Mouse (Mus musculus): ENCODE data around the gene Rnf26. TPM values are rescaled to one million over a fixed set of nuclear protein-coding genes. Genes with fewer than 3 reads are reported as not detected.

Rnf26 gene
- polyA plus RNA-seq, 1 experiment from 2014 or later = 75.7 TPM

- ATAC-seq (replicated peaks; ENCODE audit: low FRiP score, low TSS enrichment, low read depth) (no peak), DNase-seq (ENCODE audit: low spot score) (no peak)
- H3K4me1 ChIP-seq (replicated peaks; ENCODE audit: control insufficient read depth, insufficient read depth, low read length) = peaks cover 11% of the 10 kb centered on the region
- H3K4me2 ChIP-seq (ENCODE audit: low read length) = no peak overlapping the region
- no peaks in the 10 kb centered on the region for H3K27me3 ChIP-seq (replicated peaks; ENCODE audit: control insufficient read depth, insufficient read depth, low read length)
- no peaks in the 10 kb centered on the region for H3K36me3 ChIP-seq (ENCODE audit: control insufficient read depth, insufficient read depth, low read length)
- no peaks in the 10 kb centered on the region for H3K9me3 ChIP-seq (ENCODE audit: control insufficient read depth, low read length)
- no peak overlapping the region for H3K4me3 ChIP-seq (ENCODE audit: low read depth, low read length)
- H3K27ac ChIP-seq (ENCODE audit: low read depth) = no peak overlapping the region
- H3K9ac ChIP-seq (ENCODE audit: low read length) = no peak overlapping the region
- WGBS = 85% methylated on average over 11 of the region's 11 CpGs
Measured at GRCm38 (mm10) chr9:44077266-44077910, 35.9 kb downstream of the Rnf26 start.

- 24% methylated on average over 5 of the region's 5 CpGs for WGBS
- no peaks in the 10 kb centered on the region for H3K27me3 ChIP-seq (replicated peaks; ENCODE audit: control insufficient read depth, insufficient read depth, low read length)
Measured at GRCm38 (mm10) chr9:44076764-44077120, 36.6 kb downstream of the Rnf26 start.

GRCm38 (mm10) chr9:44075996-44076763, 37.1 kb downstream of the Rnf26 start:
- H3K4me1 ChIP-seq (replicated peaks; ENCODE audit: control insufficient read depth, insufficient read depth, low read length) = peaks cover 19% of the 10 kb centered on the region

More at GRCm38 (mm10) chr9:44076764-44077120, 36.6 kb downstream of the Rnf26 start:
- no peak overlapping the region for H3K27ac ChIP-seq (ENCODE audit: low read depth)
- no peak overlapping the region for H3K4me3 ChIP-seq (ENCODE audit: low read depth, low read length)
- H3K4me1 ChIP-seq (replicated peaks; ENCODE audit: control insufficient read depth, insufficient read depth, low read length) = peaks cover 17% of the 10 kb centered on the region
- no peak overlapping the region for H3K4me2 ChIP-seq (ENCODE audit: low read length)
- ATAC-seq (replicated peaks; ENCODE audit: low FRiP score, low TSS enrichment, low read depth) = no peak
- no peaks in the 10 kb centered on the region for H3K36me3 ChIP-seq (ENCODE audit: control insufficient read depth, insufficient read depth, low read length)
- DNase-seq (ENCODE audit: low spot score) = peak; percentile 66
- no peaks in the 10 kb centered on the region for H3K9me3 ChIP-seq (ENCODE audit: control insufficient read depth, low read length)
- H3K9ac ChIP-seq (ENCODE audit: low read length) = no peak overlapping the region

GRCm38 (mm10) chr9:44075276-44075995, 37.9 kb downstream of the Rnf26 start:
- DNase-seq (ENCODE audit: low spot score) (no peak), ATAC-seq (replicated peaks; ENCODE audit: low FRiP score, low TSS enrichment, low read depth) (no peak)
- no peak overlapping the region for H3K9ac ChIP-seq (ENCODE audit: low read length)
- H3K27ac ChIP-seq (ENCODE audit: low read depth) = no peak overlapping the region
- WGBS = 75% methylated on average over 24 of the region's 24 CpGs
- no peaks in the 10 kb centered on the region for H3K27me3 ChIP-seq (replicated peaks; ENCODE audit: control insufficient read depth, insufficient read depth, low read length)
- no peaks in the 10 kb centered on the region for H3K36me3 ChIP-seq (ENCODE audit: control insufficient read depth, insufficient read depth, low read length)
- H3K4me1 ChIP-seq (replicated peaks; ENCODE audit: control insufficient read depth, insufficient read depth, low read length) = peaks cover 25% of the 10 kb centered on the region
- no peaks in the 10 kb centered on the region for H3K9me3 ChIP-seq (ENCODE audit: control insufficient read depth, low read length)
- H3K4me2 ChIP-seq (ENCODE audit: low read length) = no peak overlapping the region
- no peak overlapping the region for H3K4me3 ChIP-seq (ENCODE audit: low read depth, low read length)

More at GRCm38 (mm10) chr9:44075996-44076763, 37.1 kb downstream of the Rnf26 start:
- H3K9ac ChIP-seq (ENCODE audit: low read length) = no peak overlapping the region
- no peaks in the 10 kb centered on the region for H3K27me3 ChIP-seq (replicated peaks; ENCODE audit: control insufficient read depth, insufficient read depth, low read length)
- H3K9me3 ChIP-seq (ENCODE audit: control insufficient read depth, low read length) = no peaks in the 10 kb centered on the region
- ATAC-seq (replicated peaks; ENCODE audit: low FRiP score, low TSS enrichment, low read depth) (no peak), DNase-seq (ENCODE audit: low spot score) (no peak)
- H3K4me3 ChIP-seq (ENCODE audit: low read depth, low read length) = no peak overlapping the region
- H3K4me2 ChIP-seq (ENCODE audit: low read length) = no peak overlapping the region
- H3K27ac ChIP-seq (ENCODE audit: low read depth) = no peak overlapping the region
- WGBS = 66% methylated on average over 16 of the region's 16 CpGs
- H3K36me3 ChIP-seq (ENCODE audit: control insufficient read depth, insufficient read depth, low read length) = no peaks in the 10 kb centered on the region

DNA sequence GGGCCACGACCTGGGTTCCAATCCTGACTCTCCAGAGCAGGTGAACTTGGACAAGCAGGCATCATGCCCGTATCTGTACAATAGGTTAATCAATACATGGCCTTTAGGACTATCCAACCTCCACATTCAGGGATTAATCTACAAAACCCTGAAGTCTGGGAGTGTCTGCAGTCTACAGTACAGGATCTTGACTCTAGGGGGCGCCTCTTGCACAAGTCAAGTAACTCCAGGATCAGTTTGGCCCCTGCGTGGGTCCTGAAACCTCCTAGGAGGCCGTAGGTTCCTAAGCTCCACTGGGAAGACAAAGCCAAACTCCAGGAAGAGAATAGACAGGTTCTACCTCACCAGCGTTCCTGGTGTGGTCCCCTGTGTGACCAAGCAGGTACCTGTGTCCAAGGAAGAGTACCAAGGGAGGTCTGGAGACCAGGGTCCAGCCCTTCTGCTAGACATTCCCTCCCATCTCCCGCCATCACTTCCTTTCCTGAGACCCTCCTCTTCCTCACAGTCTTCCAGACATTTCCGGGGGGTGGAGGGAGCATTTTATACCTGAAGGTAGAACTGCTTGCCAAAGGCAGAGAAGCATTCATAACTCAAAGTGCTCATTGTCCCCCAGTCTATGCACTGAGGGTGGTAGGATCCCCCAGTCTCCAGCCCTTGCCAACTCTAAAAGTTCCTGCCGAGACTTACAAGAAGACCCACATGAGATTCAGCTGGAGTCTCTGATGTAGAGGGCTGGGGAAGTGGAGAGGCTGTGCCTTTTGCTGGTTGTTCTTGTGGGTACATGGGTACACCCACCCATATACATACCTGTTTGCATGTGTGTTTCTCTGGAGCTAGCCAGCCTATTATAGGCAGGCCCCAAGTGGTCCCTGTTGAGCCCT, 38.7 kb downstream of the Rnf26 start:
- DNase-seq (ENCODE audit: low spot score) = peak; percentile 50
- peaks cover 25% of the 10 kb centered on the region for H3K4me1 ChIP-seq (replicated peaks; ENCODE audit: control insufficient read depth, insufficient read depth, low read length)

DNA sequence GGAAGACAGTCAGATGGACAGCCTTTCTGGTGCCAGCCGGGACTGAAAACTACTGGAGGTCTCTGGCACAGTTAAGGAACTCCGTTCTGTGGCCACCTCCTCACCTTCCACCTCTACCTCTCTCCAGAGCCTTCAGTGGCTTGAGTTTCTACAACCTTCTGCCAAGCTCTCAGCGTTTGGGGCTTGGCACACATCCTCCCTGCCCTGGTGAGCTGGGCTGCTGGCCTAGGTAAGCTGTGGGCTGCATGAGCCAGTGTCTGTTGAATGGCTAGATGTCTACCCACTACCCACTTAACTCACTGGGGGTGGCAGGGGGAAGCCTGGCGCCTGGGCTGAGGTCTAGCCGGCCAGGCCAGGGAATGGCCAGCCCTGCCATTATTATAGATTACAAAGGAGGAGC, 40.2 kb downstream of the Rnf26 start:
- Histone ChIP-seq H3K9me3 (ENCODE audit: control insufficient read depth, low read length) (no peaks in the 10 kb centered on the region), H3K4me3 (ENCODE audit: low read depth, low read length) (no peak overlapping the region), H3K27ac (ENCODE audit: low read depth) (no peak overlapping the region), H3K4me1 (replicated peaks; ENCODE audit: control insufficient read depth, insufficient read depth, low read length) (peaks cover 16% of the 10 kb centered on the region), H3K9ac (ENCODE audit: low read length) (no peak overlapping the region), H3K36me3 (ENCODE audit: control insufficient read depth, insufficient read depth, low read length) (no peaks in the 10 kb centered on the region), H3K27me3 (replicated peaks; ENCODE audit: control insufficient read depth, insufficient read depth, low read length) (no peaks in the 10 kb centered on the region), H3K4me2 (ENCODE audit: low read length) (no peak overlapping the region)
- WGBS = 66% methylated on average over 5 of the region's 5 CpGs
- no peak for DNase-seq (ENCODE audit: low spot score)
- ATAC-seq (replicated peaks; ENCODE audit: low FRiP score, low TSS enrichment, low read depth) = no peak

More for the DNA sequence above, 38.7 kb downstream of the Rnf26 start:
- Histone ChIP-seq H3K9ac (ENCODE audit: low read length) (no peak overlapping the region), H3K36me3 (ENCODE audit: control insufficient read depth, insufficient read depth, low read length) (no peaks in the 10 kb centered on the region), H3K27me3 (replicated peaks; ENCODE audit: control insufficient read depth, insufficient read depth, low read length) (no peaks in the 10 kb centered on the region), H3K27ac (ENCODE audit: low read depth) (no peak overlapping the region), H3K9me3 (ENCODE audit: control insufficient read depth, low read length) (no peaks in the 10 kb centered on the region), H3K4me2 (ENCODE audit: low read length) (no peak overlapping the region), H3K4me3 (ENCODE audit: low read depth, low read length) (no peak overlapping the region)
- 61% methylated on average over 9 of the region's 9 CpGs for WGBS
- ATAC-seq (replicated peaks; ENCODE audit: low FRiP score, low TSS enrichment, low read depth) = no peak

GRCm38 (mm10) chr9:44072599-44072915, 40.8 kb downstream of the Rnf26 start:
- no peak for ATAC-seq (replicated peaks; ENCODE audit: low FRiP score, low TSS enrichment, low read depth)

DNA sequence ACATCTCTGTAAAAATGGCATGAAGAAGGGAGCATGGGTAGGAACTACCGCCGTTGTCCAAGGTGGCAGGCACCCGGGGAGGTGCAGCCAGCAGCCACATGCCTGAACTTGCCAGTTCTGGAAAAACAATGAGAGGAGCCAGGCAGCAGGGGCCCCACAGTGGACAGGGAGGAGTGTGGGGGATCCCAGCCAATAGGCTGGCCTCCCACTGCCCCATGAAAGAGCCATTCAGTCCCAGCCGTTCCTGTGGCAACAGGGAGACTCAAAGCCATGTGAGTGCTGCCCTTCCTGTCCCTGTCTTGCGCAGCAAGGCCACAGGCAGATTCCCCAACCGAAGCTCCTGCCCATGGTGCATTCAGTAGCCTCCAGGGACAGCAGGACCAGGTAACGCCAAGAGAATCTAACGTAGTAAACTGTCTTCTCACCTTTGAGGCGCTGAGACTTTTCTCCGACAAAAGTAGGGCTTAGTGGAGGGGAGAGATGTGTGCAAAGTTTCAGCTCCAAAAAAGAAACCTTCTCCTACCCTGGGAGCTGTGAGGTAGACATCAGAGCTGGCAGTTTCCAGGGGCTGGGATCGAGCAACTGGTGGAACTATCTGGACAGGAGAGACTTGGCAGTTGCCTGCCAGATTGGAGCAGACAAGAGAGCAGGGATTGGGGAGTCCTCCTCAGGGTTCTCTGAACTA, 41.3 kb downstream of the Rnf26 start:
- 40% methylated on average over 11 of the region's 11 CpGs for WGBS

More at GRCm38 (mm10) chr9:44072599-44072915, 40.8 kb downstream of the Rnf26 start:
- H3K4me2 ChIP-seq (ENCODE audit: low read length) = no peak overlapping the region
- DNase-seq (ENCODE audit: low spot score) = peak; percentile 50
- H3K4me3 ChIP-seq (ENCODE audit: low read depth, low read length) = no peak overlapping the region
- WGBS = 39% methylated on average over 4 of the region's 4 CpGs
- H3K9ac ChIP-seq (ENCODE audit: low read length) = no peak overlapping the region
- H3K4me1 ChIP-seq (replicated peaks; ENCODE audit: control insufficient read depth, insufficient read depth, low read length) = peaks cover 16% of the 10 kb centered on the region
- H3K9me3 ChIP-seq (ENCODE audit: control insufficient read depth, low read length) = no peaks in the 10 kb centered on the region
- H3K27ac ChIP-seq (ENCODE audit: low read depth) = no peak overlapping the region
- no peaks in the 10 kb centered on the region for H3K36me3 ChIP-seq (ENCODE audit: control insufficient read depth, insufficient read depth, low read length)
- H3K27me3 ChIP-seq (replicated peaks; ENCODE audit: control insufficient read depth, insufficient read depth, low read length) = no peaks in the 10 kb centered on the region

More for the DNA sequence above, 41.3 kb downstream of the Rnf26 start:
- Histone ChIP-seq H3K4me1 (replicated peaks; ENCODE audit: control insufficient read depth, insufficient read depth, low read length) (peaks cover 18% of the 10 kb centered on the region), H3K4me2 (ENCODE audit: low read length) (no peak overlapping the region), H3K36me3 (ENCODE audit: control insufficient read depth, insufficient read depth, low read length) (no peaks in the 10 kb centered on the region), H3K27ac (ENCODE audit: low read depth) (no peak overlapping the region), H3K27me3 (replicated peaks; ENCODE audit: control insufficient read depth, insufficient read depth, low read length) (no peaks in the 10 kb centered on the region), H3K4me3 (ENCODE audit: low read depth, low read length) (no peak overlapping the region), H3K9me3 (ENCODE audit: control insufficient read depth, low read length) (no peaks in the 10 kb centered on the region), H3K9ac (ENCODE audit: low read length) (no peak overlapping the region)
- DNase-seq (ENCODE audit: low spot score) = peak; percentile 53
- ATAC-seq (replicated peaks; ENCODE audit: low FRiP score, low TSS enrichment, low read depth) = no peak
